Comparison of ENCODE assay signal across 12 mouse cellular contexts in the genomic region with DNA sequence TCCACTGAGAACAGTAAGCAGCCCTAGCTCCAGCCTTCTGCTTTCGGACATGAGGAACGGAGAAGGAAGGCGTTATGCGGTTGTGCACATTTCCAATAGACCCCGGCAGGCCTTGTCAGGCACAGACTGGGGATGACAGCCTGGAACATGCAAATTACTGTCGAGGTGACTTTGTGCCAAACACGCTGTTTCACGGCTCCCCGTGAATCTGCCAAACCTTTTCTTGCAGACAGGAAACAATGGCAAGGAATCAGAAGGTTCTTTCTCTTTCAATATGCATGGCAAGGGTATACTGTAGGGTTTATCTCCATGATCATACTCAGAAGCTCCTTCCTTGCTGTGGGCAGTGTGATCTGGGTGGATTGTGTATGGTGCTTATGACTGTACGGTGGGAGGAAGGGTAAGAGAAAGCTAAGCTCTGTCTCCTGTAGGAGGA.
A peak's percentile ranks its signal among the peaks of the same experiment; 100 is the strongest.
DNase-seq lines count a peak whose midpoint lies in the region; ATAC-seq and TF ChIP-seq lines count a peak whose summit lies in the region.
"Had no signal": no experiment of that assay in that cellular context is flagged by ENCODE, and none has a peak within 500 bp of the region (broad histone marks: within the 10 kb centered on the region; RNA-seq: fewer than 3 reads in every experiment).

No protein-coding gene starts in this region.

- H3K4me3 ChIP-seq in forebrain, embryonic 11.5 days (ENCODE audit: low read depth, low read length): no peak overlapping the region
- H3K4me3 ChIP-seq in forebrain, embryonic 10.5 days: no peak overlapping the region
- no peak overlapping the region for H3K4me3 ChIP-seq in lung, postnatal 0 days (ENCODE audit: low read depth, low read length)
- H3K4me3 ChIP-seq: embryonic facial prominence, embryonic 13.5 days; gastrocnemius, adult 2 months; liver, embryonic 13.5 days had no signal

- H3K9ac ChIP-seq in forebrain, embryonic 11.5 days (ENCODE audit: low read length): peak overlapping the region; percentile 16; the same call in 1 of the 2 replicates
- no peak overlapping the region for H3K9ac ChIP-seq in lung, postnatal 0 days (replicated peaks; ENCODE audit: low read depth)
- H3K9ac ChIP-seq: embryonic facial prominence, embryonic 13.5 days; liver, embryonic 13.5 days had no signal

- intact Hi-C loops in left cerebral cortex, postnatal 36 days (cut with DNase I): no loop called here

- H3K4me2 ChIP-seq in forebrain, embryonic 11.5 days (ENCODE audit: low read depth, low read length, severe bottlenecking): no peak overlapping the region
- H3K4me2 ChIP-seq in lung, postnatal 0 days (replicated peaks; ENCODE audit: low read depth, low read length): no peak overlapping the region
- H3K4me2 ChIP-seq: embryonic facial prominence, embryonic 13.5 days; liver, embryonic 13.5 days had no signal

- no peaks in the 10 kb centered on the region for H3K4me1 ChIP-seq in forebrain, embryonic 11.5 days (replicated peaks; ENCODE audit: control insufficient read depth, insufficient read depth, low read length)
- peaks cover 6% of the 10 kb centered on the region for H3K4me1 ChIP-seq in forebrain, embryonic 10.5 days
- H3K4me1 ChIP-seq in lung, postnatal 0 days (ENCODE audit: insufficient read depth, low read depth, low read length): no peaks in the 10 kb centered on the region
- H3K4me1 ChIP-seq: embryonic facial prominence, embryonic 13.5 days; liver, embryonic 13.5 days had no signal

- H3K36me3 ChIP-seq in forebrain, embryonic 11.5 days (ENCODE audit: control insufficient read depth, insufficient read depth, low read length): no peaks in the 10 kb centered on the region
- H3K36me3 ChIP-seq in forebrain, embryonic 10.5 days (replicated peaks): no peaks in the 10 kb centered on the region
- H3K36me3 ChIP-seq in lung, postnatal 0 days (ENCODE audit: insufficient read depth, low read length): no peaks in the 10 kb centered on the region
- H3K36me3 ChIP-seq: embryonic facial prominence, embryonic 13.5 days; liver, embryonic 13.5 days had no signal

- no peak for TF ChIP-seq CTCF in lung, postnatal 0 days (IDR thresholded peaks at IDR 0.05)

- H3K27me3 ChIP-seq in forebrain, embryonic 11.5 days (ENCODE audit: control insufficient read depth, insufficient read depth, low read length): no peaks in the 10 kb centered on the region
- H3K27me3 ChIP-seq in forebrain, embryonic 10.5 days (ENCODE audit: poor library complexity, severe bottlenecking): 0 out of 2 replicates have a peak, but pooled peaks cover under 1% of the 10 kb centered on the region
- H3K27me3 ChIP-seq in lung, postnatal 0 days (replicated peaks; ENCODE audit: insufficient read depth, low read length): no peaks in the 10 kb centered on the region
- H3K27me3 ChIP-seq: embryonic facial prominence, embryonic 13.5 days; liver, embryonic 13.5 days had no signal

- no peak for ATAC-seq in forebrain, embryonic 11.5 days (replicated peaks; ENCODE audit: low FRiP score)
- no peak for ATAC-seq in CD4-positive, CD25-positive, alpha-beta regulatory T cell, adult 4 months
- ATAC-seq in lung, postnatal 0 days: no peak
- ATAC-seq: intestine, postnatal 0 days had no signal

- 95% methylated on average over 10 of the region's 10 CpGs for WGBS in forebrain, embryonic 11.5 days
- 94% methylated on average over 10 of the region's 10 CpGs for WGBS in forebrain, embryonic 10.5 days
- 88% methylated on average over 10 of the region's 10 CpGs for WGBS in lung, postnatal 0 days

- no peak for TF ChIP-seq EP300 in lung, postnatal 0 days (IDR thresholded peaks at IDR 0.05)

- H3K27ac ChIP-seq in forebrain, embryonic 11.5 days (ENCODE audit: low read depth, low read length): no peak overlapping the region
- H3K27ac ChIP-seq in forebrain, embryonic 10.5 days: no peak overlapping the region
- no peak overlapping the region for H3K27ac ChIP-seq in lung, postnatal 0 days (ENCODE audit: low read length)
- H3K27ac ChIP-seq: embryonic facial prominence, embryonic 13.5 days; gastrocnemius, adult 2 months; liver, embryonic 13.5 days had no signal

- no peaks in the 10 kb centered on the region for H3K9me3 ChIP-seq in forebrain, embryonic 11.5 days (ENCODE audit: control insufficient read depth, low read length)
- no peaks in the 10 kb centered on the region for H3K9me3 ChIP-seq in forebrain, embryonic 10.5 days
- H3K9me3 ChIP-seq in lung, postnatal 0 days (ENCODE audit: low read length): no peaks in the 10 kb centered on the region
- H3K9me3 ChIP-seq: embryonic facial prominence, embryonic 13.5 days; liver, embryonic 13.5 days had no signal

- DNase-seq in forebrain, embryonic 11.5 days (ENCODE audit: low spot score): no peak
- DNase-seq in forebrain, embryonic 10.5 days (ENCODE audit: extremely low spot score, low spot score): no peak
- peak; percentile 63 to 65 for DNase-seq in right cerebral cortex, postnatal 10 days (ENCODE audit: low spot score in 2 of 2)
- no peak for DNase-seq in right cerebral cortex, postnatal 4 days
- peak; percentile 47 to 53 for DNase-seq in left cerebral cortex, postnatal 36 days (ENCODE audit: low spot score in 2 of 2)
- no peak for DNase-seq in urinary bladder, postnatal 4 days (ENCODE audit: low spot score in 2 of 2)
- DNase-seq in lung, postnatal 0 days (ENCODE audit: low spot score): no peak
- DNase-seq: gastrocnemius, adult 2 months; liver, embryonic 13.5 days had no signal

Comparison
In these comparisons a context has a peak if more than half of its experiments do, and no peak if none do; other contexts are left out.
1. DNase-seq: peak in right cerebral cortex, postnatal 10 days (2 of 2) and left cerebral cortex, postnatal 36 days (2 of 2); none in forebrain, embryonic 11.5 days (single experiment), forebrain, embryonic 10.5 days (single experiment), right cerebral cortex, postnatal 4 days (single experiment), urinary bladder, postnatal 4 days (0 of 2) and lung, postnatal 0 days (single experiment).